Mouse (Mus musculus) small intestine, adult 2 months (tissue): ENCODE measurements around the gene Olfr1419.

Source experiments
- CTCF ChIP-seq: fragments of 200-500 bp; IDR thresholded peaks from 2 replicates; pipeline ENCODE4 v1.5.1; 2012; ENCODE audit warnings: low read depth, mild to moderate bottlenecking, control low read depth, inconsistent platforms, low read length, moderate library complexity, mixed read lengths; ENCODE audit not compliant: insufficient replicate concordance, insufficient read length; ENCODE audit errors: extremely low read depth
- POLR2A ChIP-seq: fragments of 200-500 bp; IDR thresholded peaks from 2 replicates; pipeline ENCODE4 v1.6.1; 2012; ENCODE audit warnings: low read depth, mild to moderate bottlenecking, control low read depth, inconsistent platforms, low read length, moderate library complexity

- TF ChIP-seq CTCF (no peak), POLR2A (no peak)
These were observed 7.1 kb downstream of the Olfr1419 start for GRCm38 (mm10) chr19:11867837-11868236.
